ENCODE assay signal across 10 mouse cellular contexts in genomic region chr2:167597492-167598186, GRCm38 (mm10). TPM values are rescaled to one million over a fixed set of nuclear protein-coding genes. Genes with fewer than 3 reads are reported as not detected.
DNase-seq lines count a peak whose midpoint lies in the region; ATAC-seq and TF ChIP-seq lines count a peak whose summit lies in the region.
"Had no signal": no experiment of that assay in that cellular context is flagged by ENCODE, and none has a peak within 500 bp of the region (broad histone marks: within the 10 kb centered on the region; RNA-seq: fewer than 3 reads in every experiment).

No protein-coding gene starts in this region.

- no peaks in the 10 kb centered on the region for H3K36me3 ChIP-seq in kidney, adult 2 months (ENCODE audit: control insufficient read depth, insufficient read depth, low read length)
- no peaks in the 10 kb centered on the region for H3K36me3 ChIP-seq in embryonic facial prominence, embryonic 12.5 days
- H3K36me3 ChIP-seq in liver, embryonic 14.5 days (replicated peaks; ENCODE audit: control insufficient read depth, insufficient read depth, low read depth) = no peaks in the 10 kb centered on the region

- H3K9ac ChIP-seq in embryonic facial prominence, embryonic 12.5 days = peak overlapping the region; percentile 12; the same call in 1 of the 2 replicates
- H3K9ac ChIP-seq in liver, embryonic 14.5 days (replicated peaks) = no peak overlapping the region

- ATAC-seq in embryonic facial prominence, embryonic 12.5 days (ENCODE audit: insufficient number of reproducible peaks, insufficient read depth, low FRiP score, low TSS enrichment) = peak; percentile 85
- ATAC-seq in liver, embryonic 14.5 days (ENCODE audit: insufficient read depth) = no peak
- ATAC-seq in megakaryocyte, adult 5-6 weeks (ENCODE audit: poor library complexity, severe bottlenecking) = no peak

- H3K9me3 ChIP-seq in embryonic facial prominence, embryonic 12.5 days = no peaks in the 10 kb centered on the region
- H3K9me3 ChIP-seq in liver, embryonic 14.5 days (ENCODE audit: control insufficient read depth, low read length) = no peaks in the 10 kb centered on the region

- intact Hi-C loops in heart, postnatal 14 days (cut with DNase I) = no loop called here

- 36% methylated on average over 40 of the region's 40 CpGs for WGBS in kidney, adult 2 months
- WGBS in embryonic facial prominence, embryonic 12.5 days = 14% methylated on average over 40 of the region's 40 CpGs
- 54% methylated on average over 39 of the region's 40 CpGs for WGBS in liver, embryonic 14.5 days (ENCODE audit: insufficient replicate concordance)

- H3K4me3 ChIP-seq in kidney, adult 2 months (ENCODE audit: insufficient read depth, low read depth, low read length) = no peak overlapping the region
- peak overlapping the region; percentile 9; the same call in 1 of the 2 replicates for H3K4me3 ChIP-seq in embryonic facial prominence, embryonic 12.5 days
- H3K4me3 ChIP-seq in liver, embryonic 14.5 days (ENCODE audit: insufficient read depth in 1 of 2, low read depth in 2 of 2, low read length in 2 of 2) = no peak overlapping the region

- peak overlapping the region; percentile 45 for H3K4me2 ChIP-seq in embryonic facial prominence, embryonic 12.5 days (replicated peaks)
- H3K4me2 ChIP-seq in liver, embryonic 14.5 days (ENCODE audit: low read depth) = peak overlapping the region; percentile 17; the same call in 1 of the 2 replicates

- TF ChIP-seq CTCF in kidney, adult 2 months (conservative IDR thresholded peaks at IDR 0.05; ENCODE audit: insufficient read depth, insufficient read length, low read depth, low read length) = no peak
- no peak for TF ChIP-seq CTCF in liver, embryonic 14.5 days (IDR thresholded peaks at IDR 0.05; ENCODE audit: low read depth)

- no peak for DNase-seq in kidney, adult 2 months
- DNase-seq in kidney, adult 11 months = no peak
- DNase-seq in heart, postnatal 14 days = peak; percentile 75 to 81
- DNase-seq in liver, embryonic 14.5 days (ENCODE audit: low read depth in 3 of 3, low spot score in 3 of 3) = no peak
- no peak for DNase-seq in T-cell, adult 2 months (ENCODE audit: low spot score)
- no peak for DNase-seq in MN1 (ENCODE audit: low spot score)

- no peak for TF ChIP-seq EP300 in liver, embryonic 14.5 days (IDR thresholded peaks at IDR 0.05; ENCODE audit: low read depth)

- no peak for TF ChIP-seq POLR2A in kidney, adult 2 months (IDR thresholded peaks at IDR 0.05; ENCODE audit: low read depth, low read length)

- peak overlapping the region; percentile 18; the same call in 1 of the 2 replicates for H3K27ac ChIP-seq in kidney, adult 2 months (ENCODE audit: insufficient read depth, low read depth, low read length)
- peak overlapping the region; percentile 96 for H3K27ac ChIP-seq in embryonic facial prominence, embryonic 12.5 days
- no peak overlapping the region for H3K27ac ChIP-seq in liver, embryonic 14.5 days

- 0 out of 2 replicates have a peak, but pooled peaks cover 2% of the 10 kb centered on the region for H3K4me1 ChIP-seq in kidney, adult 2 months (ENCODE audit: control insufficient read depth, insufficient read depth, low read length)
- peaks cover 61% of the 10 kb centered on the region for H3K4me1 ChIP-seq in embryonic facial prominence, embryonic 12.5 days
- H3K4me1 ChIP-seq in liver, embryonic 14.5 days (replicated peaks; ENCODE audit: control insufficient read depth in 2 of 2, insufficient read depth in 2 of 2, low read length in 1 of 2) = no peaks in the 10 kb centered on the region

- no peaks in the 10 kb centered on the region for H3K27me3 ChIP-seq in kidney, adult 2 months (replicated peaks; ENCODE audit: control insufficient read depth, insufficient read depth, low read length)
- H3K27me3 ChIP-seq in embryonic facial prominence, embryonic 12.5 days = no peaks in the 10 kb centered on the region
- no peaks in the 10 kb centered on the region for H3K27me3 ChIP-seq in liver, embryonic 14.5 days (ENCODE audit: control insufficient read depth, insufficient read depth, low read length)
- H3K27me3 ChIP-seq: CH12.LX had no signal

RNA-seq across cellular contexts. Expression of gene Ube2v1, which starts 34.3 kb away (rescaled TPM):
- polyA plus RNA-seq in kidney, adult 2 months (2012; rRNA removed) = 108 and 114 TPM in 2 replicates
- 256 and 272 TPM in 2 replicates for polyA plus RNA-seq in embryonic facial prominence, embryonic 12.5 days (2016; fragmentation: Nextera tagmentation; extraction: Ambion mirVana)
- 100 to 1,000 TPM in 1 of 2 experiments, 10 to 100 TPM in 1; 93.8 to 102 TPM for total RNA-seq in heart, postnatal 14 days (2021)
- polyA plus RNA-seq in liver, embryonic 14.5 days (2012; rRNA removed) = 75.0 and 75.9 TPM in 2 replicates
- polyA plus RNA-seq in liver, embryonic 14.5 days (2014; fragmentation: Nextera tagmentation; extraction: Ambion mirVana) = 145 and 158 TPM in 2 replicates
- total RNA-seq in megakaryocyte, adult 5-6 weeks (2015) = 68.8 and 86.3 TPM in 2 replicates
- total RNA-seq in megakaryocyte, adult 5-6 weeks (2017) = 45.1 and 51.9 TPM in 2 replicates

RNA-seq across cellular contexts. Expression of gene Snai1, which starts 59.6 kb away (rescaled TPM):
- 10.4 and 13.2 TPM in 2 replicates for polyA plus RNA-seq in kidney, adult 2 months (2012; rRNA removed)
- 76.3 and 83.4 TPM in 2 replicates for polyA plus RNA-seq in embryonic facial prominence, embryonic 12.5 days (2016; fragmentation: Nextera tagmentation; extraction: Ambion mirVana)
- total RNA-seq in heart, postnatal 14 days (2021) = 1 to 10 TPM; 3.0 to 3.1 TPM
- polyA plus RNA-seq in liver, embryonic 14.5 days (2012; rRNA removed) = 1.9 and 2.2 TPM in 2 replicates
- polyA plus RNA-seq in liver, embryonic 14.5 days (2014; fragmentation: Nextera tagmentation; extraction: Ambion mirVana) = 1.1 and 2.0 TPM in 2 replicates
- 0.40 and 1.8 TPM in 2 replicates for total RNA-seq in megakaryocyte, adult 5-6 weeks (2015)
- 0.40 TPM in 1 of 2 replicates, not detected in the other for total RNA-seq in megakaryocyte, adult 5-6 weeks (2017)
- total RNA-seq: hematopoietic stem cell, adult 5-6 weeks had no signal

Comparison
In these comparisons a context has a peak if more than half of its experiments do, and no peak if none do; other contexts are left out.
1. DNase-seq: peak in heart, postnatal 14 days (2 of 2); none in kidney, adult 2 months (single experiment), kidney, adult 11 months (single experiment), liver, embryonic 14.5 days (0 of 3), T-cell, adult 2 months (single experiment) and MN1 (single experiment).